Mouse (Mus musculus) liver, embryonic 14.5 days (tissue): ENCODE data around the gene Mrpl20.

Experiments used
- CTCF ChIP-seq: IDR thresholded peaks from 2 replicates; pipeline ENCODE4 v1.5.1; 2016; ENCODE audit warnings: antibody characterized with exemption, low read depth, control low read depth
- EP300 ChIP-seq: IDR thresholded peaks from 2 replicates; pipeline ENCODE4 v1.6.1; 2016; ENCODE audit warnings: antibody characterized with exemption, low read depth

GRCm38 (mm10) chr4:155769880-155770512 lies 32.7 kb upstream of the Mrpl20 start:
- TF ChIP-seq CTCF (peak; percentile 96), EP300 (no peak)
